Mouse (Mus musculus) retina, postnatal 7 days (tissue): ENCODE data around the gene Pvalb.

Source experiments
- DNase-seq: peaks from one replicate; pipeline ENCODE4 v3.0.0-alpha.2; 2012; ENCODE audit warnings: low read depth, low spot score

Pvalb gene

GRCm38 (mm10) chr15:78206312-78206711 is at the start of gene Pvalb:
Gene Pvalb (minus strand): TSS chr15:78206400.
- no peak for DNase-seq

GRCm38 (mm10) chr15:78254751-78255150 is 48.6 kb upstream of the Pvalb start:
- peak; percentile 64 for DNase-seq

DNA sequence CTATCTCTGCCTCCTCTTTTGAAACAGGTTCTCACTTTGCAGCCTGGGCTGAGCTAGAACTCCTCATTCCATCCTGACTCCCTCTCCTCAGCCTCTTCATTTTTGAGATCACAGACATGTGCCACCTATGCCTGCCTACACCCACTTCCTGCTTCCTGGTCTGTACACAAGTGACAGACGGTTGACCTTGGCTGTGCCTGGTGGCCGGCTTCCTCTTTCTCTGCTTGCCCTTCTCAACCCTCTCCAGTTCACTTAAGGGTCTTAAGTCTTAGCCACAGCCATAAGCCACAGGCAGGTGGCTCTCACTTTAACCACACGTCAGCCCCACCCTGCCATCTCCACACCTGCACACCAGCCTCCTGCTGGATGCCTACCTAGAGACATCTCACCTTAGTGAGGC is 42.2 kb upstream of the Pvalb start:
- DNase-seq = no peak

GRCm38 (mm10) chr15:78247659-78248058 is 41.5 kb upstream of the Pvalb start:
- no peak for DNase-seq

GRCm38 (mm10) chr15:78246143-78247116 is 40.2 kb upstream of the Pvalb start:
- DNase-seq = no peak

DNA sequence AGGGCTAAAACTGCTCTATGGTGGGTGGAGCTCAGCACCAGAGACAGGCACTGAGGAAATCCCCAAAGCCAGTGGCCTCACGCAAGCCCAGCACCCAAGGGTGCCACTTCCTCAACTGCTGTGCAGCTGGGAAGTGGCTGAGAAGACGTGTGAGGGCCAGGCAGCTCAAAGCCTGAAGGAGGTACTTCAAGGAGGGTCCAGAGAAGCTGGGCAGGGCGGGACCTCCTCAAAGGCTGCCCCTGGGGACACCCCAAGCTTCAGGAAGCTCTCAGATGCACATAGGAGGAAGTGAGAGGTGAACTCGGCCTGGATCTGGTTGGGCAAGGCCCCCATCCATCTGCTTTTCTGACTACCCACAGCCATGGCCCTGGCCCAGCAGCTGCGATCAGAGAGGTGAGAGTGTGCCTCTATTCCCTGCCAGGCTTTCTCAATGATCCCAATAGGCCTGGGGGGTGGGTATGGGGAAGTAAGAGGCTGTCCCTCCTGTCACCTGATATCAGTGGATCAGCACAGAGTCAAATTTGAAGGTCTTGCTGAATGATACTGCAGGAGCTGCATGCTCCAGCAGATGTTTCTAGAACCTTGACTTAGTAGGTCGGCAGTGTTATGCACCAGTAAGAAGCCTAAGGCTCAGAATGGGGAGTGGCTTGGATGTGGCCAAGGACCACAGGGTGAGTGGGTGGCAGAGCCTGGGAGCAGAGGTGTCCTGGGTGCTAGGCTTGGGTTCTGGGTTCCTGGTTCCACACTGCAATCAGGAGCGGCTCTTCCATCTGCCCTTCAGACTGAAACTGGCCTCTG is 38.7 kb upstream of the Pvalb start, which contains the start of gene Ncf4:
Gene Ncf4, plus strand, starts transcription at position 107 of the 798 bp plus-strand sequence.
- no peak for DNase-seq

DNA sequence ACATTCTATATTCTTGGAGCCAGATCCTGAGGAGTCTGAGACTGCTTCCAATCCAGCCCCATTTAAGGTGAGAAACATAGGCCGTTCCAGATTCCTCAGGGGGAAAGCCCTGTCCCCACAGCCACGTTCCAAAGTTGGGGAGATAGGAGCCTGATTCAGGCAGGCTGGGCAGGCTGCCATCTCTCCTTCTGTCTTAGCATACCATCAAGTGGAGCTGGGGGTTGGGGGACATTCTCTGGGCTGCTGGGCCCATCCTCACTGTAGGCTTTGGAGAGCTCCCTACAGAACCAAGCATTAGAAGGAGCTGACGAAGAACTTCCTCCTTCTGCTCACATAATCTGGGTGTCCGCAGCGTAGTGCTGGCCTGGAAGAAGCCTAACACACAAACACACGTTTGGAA is 37.6 kb upstream of the Pvalb start:
- DNase-seq = no peak

DNA sequence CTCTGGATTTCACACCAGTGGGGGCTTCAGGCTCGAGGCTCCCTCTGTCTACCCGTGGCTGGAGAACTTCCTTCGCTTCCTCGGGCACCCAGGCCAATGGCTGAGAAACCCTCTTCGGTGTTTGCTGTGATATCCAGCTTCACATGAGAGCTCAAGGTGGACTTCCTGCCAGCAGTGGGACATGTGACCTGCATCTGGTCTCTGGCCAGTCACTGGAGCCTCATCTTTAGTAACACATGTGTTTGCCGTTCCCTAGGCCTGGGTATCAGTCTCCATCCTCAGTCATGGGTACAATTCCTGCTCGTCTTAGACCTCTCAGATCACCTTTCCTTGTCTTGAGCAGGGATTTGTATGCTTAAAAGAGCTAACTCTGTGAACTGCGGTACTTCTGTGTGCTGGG is 36.9 kb upstream of the Pvalb start:
- no peak for DNase-seq

- DNase-seq = no peak
Observed at GRCm38 (mm10) chr15:78241335-78241734, 35.1 kb upstream of the Pvalb start.

DNA sequence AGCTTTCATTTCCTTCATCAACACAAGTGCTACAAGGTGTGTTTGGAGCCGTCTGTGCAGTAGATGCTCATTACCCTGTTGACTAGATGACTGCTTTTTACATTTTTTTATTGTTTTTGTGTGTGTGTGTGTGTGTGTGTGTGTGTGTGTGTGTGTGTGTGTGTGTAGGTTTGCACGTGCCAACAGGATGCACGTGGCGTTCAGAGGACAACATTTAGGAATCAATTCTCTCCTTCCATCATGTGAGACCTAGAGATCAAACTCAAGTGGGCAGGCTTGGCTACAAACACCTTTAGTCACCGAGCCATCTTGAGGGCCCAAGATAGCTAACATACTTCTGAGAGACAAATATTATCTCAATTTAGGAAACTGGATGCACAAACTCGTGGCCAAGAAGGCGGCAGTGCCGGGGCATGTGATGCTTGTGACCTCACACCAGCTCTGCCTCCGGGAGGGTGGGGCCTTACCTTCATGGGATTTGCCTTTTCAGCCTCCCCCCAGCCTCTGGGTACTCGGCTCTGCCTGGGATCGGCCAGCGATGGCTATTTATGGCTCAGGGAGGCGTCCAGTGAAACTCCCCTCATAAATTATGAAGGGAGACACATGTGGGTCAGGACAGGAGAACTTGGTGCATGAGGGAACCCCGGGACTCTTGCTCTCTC is 33.9 kb upstream of the Pvalb start:
- DNase-seq = no peak

- DNase-seq = peak; percentile 82
Observed at GRCm38 (mm10) chr15:78239453-78239852, 33.3 kb upstream of the Pvalb start.

- no peak for DNase-seq
Observed at GRCm38 (mm10) chr15:78234823-78235509, 28.8 kb upstream of the Pvalb start.

DNA sequence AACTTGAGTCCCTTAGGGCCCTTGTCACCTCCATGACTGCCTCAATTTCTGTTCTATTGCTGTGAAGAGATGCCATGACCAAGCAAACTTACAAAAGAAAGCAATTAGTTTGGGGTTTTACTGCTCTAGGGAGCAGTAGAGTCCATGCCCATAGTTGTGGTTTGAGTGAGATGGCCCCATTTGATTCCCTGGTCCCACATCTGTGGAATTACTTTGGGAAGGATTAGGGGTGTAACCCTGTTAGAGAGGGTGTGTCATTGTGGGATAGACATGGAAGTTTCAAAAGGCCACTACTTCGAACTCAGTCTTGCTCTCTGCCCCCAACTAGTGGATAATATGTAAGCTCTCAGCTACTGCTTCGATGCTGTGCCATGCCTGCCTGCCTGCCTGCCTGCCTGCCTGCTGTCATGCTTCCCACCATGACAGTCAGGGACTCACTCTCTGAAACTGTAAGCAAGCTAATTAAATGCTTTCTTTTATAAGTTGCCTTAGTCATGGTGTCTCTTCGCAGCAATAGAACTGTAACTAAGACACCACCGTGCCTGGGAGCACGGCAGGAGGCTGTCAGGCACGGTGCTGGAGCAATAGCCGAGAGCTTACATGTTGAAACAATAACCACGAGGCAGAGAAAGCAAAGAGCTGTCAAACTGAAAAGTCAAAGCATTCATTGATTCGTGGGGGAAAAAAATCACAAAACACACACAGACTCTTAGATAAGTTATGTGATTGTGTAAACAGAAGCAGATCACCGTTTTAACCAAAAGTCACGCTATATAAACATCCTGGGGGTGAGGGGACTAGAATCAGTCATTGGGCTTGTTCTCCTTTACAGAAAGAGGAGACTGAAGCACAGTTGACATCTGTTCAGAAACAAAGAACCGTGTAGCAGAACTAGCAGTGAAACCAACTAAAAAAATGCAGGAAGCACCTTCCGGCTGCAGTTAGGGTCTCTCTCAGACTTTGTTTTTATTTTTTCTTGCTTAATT is 25.4 kb upstream of the Pvalb start:
- no peak for DNase-seq

DNA sequence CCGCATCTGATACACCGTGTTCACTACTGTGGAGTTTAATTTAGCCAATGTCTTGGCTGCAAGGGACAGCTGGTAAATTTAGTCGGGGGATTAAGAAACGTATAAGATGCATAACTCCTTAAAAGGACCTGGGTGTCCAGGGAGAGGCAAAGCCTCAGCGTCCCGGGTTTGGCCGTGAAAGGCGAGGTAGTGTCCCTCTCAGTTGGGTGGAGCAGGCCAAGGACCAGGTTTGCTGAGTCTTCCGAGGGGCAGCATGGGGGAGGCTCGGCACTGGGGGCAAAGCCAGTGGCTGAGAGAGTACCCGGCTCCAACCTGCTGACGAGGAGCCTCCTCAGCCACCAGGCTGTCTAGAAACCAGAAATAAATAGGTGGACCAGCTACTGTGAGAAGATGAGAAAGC is 21.6 kb upstream of the Pvalb start:
- DNase-seq = no peak

GRCm38 (mm10) chr15:78215269-78215668 is 9.1 kb upstream of the Pvalb start:
- DNase-seq = no peak

DNA sequence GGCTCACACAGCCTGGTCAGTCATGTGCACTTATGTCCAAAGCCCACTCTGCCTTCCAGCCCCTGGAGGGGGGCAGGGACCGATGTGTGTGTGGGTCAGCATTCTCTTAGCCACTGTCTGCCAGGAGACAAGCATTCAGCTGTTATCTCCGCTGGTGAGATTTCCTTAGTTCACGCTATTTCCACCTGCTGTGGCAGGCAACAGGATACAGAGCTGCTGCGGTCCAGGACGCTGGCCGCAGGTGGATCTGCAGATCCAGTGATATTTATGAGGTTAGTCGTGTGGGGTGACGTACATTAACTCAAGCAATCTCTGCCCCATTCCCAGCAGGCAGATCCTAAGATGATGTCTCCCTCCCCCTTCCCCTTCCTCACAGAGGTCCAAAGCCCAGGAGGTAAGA is 5.2 kb upstream of the Pvalb start:
- no peak for DNase-seq

DNA sequence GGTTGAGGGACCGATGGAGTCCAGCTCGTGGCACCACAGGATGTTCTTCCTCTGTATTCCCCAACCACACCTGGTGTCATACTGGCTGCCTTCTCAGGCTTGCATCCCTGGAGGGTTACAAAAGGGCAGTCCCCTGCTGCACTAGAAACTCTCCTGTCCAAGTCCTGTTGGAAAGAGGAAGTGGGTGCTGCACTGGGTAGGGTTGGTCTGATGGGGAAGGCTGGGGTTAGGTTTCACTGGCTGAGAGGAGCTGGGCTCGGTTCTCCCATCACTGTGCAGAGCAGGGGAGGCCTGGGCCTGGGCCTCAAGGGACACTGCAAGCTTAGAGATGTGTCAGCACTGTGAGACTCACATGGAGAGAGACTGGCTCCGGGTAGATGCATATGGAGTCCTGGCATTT is 4.0 kb upstream of the Pvalb start:
- DNase-seq = no peak

- no peak for DNase-seq
Observed at GRCm38 (mm10) chr15:78205192-78205591, 1.0 kb downstream of the Pvalb start.

DNA sequence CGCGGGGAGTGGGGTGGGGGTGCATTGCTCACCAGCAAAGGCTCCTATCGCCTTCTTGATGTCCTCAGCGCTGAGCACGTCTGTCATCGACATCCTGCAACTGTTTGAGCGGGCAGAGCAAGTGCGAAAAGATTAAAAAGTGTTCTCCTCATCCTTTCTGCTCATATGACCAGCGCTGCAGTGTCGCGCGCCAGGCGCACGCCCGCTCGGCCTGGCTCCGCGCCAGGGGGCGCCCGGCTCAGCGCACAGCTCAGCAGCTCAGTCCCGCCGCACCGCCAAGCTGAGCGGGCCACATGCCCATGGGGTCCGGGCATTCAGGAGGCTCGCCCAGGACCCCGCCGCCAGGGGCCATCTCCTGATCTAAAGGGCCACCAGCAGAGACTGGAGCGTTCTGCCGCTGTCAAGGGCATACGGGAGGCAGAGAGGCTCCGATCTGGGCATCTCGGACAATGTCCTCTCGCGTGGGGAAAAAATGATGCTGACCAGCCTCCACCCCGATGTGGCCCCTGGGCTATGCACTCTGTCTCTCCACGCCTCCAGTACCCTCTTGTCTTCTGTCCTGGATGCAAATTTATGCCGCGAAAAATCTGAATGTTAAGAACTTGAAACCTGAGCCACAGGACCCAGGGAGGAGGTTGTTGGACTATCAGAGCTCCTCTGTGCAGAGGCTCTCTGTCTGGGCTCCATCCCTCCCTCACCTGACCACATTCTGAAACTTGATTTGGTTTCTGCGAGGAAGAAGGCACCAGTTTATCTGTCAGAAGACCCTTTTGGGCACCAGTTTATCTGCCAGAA is 1.9 kb downstream of the Pvalb start:
- peak; percentile 46 for DNase-seq
